Mouse (Mus musculus) thymus, adult 2 months (tissue): ENCODE data around the gene Itgb8.

Source experiments
- CTCF ChIP-seq: fragments of 200-500 bp; IDR thresholded peaks from 2 replicates; pipeline ENCODE4 v1.5.1; 2012; ENCODE audit warnings: mild to moderate bottlenecking, control low read depth, low read length, moderate library complexity, borderline replicate concordance; ENCODE audit not compliant: control insufficient read depth, poor library complexity, insufficient read depth; ENCODE audit errors: extremely low read depth
- POLR2A ChIP-seq: fragments of 200-500 bp; IDR thresholded peaks from 2 replicates; pipeline ENCODE4 v1.6.1; 2012; ENCODE audit warnings: mild to moderate bottlenecking, low read length, control low read depth, moderate library complexity; ENCODE audit not compliant: control insufficient read depth, poor library complexity, insufficient read depth; ENCODE audit errors: extremely low read depth

- TF ChIP-seq POLR2A = no peak
- TF ChIP-seq CTCF = no peak
Measured at GRCm38 (mm10) chr12:119210073-119210425, 28.6 kb downstream of the Itgb8 start.
